Mouse (Mus musculus): Measurements from ENCODE around the gene Olfr642. TPM values are rescaled to one million over a fixed set of nuclear protein-coding genes. Genes with fewer than 3 reads are reported as not detected.

The Olfr642 gene
- polyA plus RNA-seq, 1 experiment from 2014 or later: not detected

DNA sequence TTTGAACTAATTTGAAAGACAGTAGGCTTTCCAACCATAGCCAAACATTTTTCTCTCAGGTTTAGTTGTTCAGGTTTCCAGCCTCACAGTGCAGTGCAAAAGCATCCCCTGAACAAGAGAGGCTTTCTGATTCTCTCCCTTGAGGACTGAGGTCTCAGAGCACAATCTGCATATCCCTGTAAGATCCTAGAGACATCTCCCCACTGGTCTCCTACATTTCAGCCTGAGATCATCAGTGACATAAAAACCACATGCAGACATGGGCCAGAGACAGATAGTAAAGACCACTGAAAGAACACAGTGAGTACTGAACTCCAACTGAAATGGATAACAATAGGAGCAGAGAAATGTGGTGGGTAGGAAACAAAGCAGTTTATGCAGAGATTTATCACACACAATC lies 54.0 kb downstream of the Olfr642 start, which contains the start of gene Olfr638:
Gene Olfr638, plus strand, starts transcription at position 301 of the 400 bp plus-strand sequence.
- Histone ChIP-seq H3K27me3 (no peaks in the 10 kb centered on the region), H3K4me2 (replicated peaks) (no peak within 1 kb of the TSS), H3K36me3 (no peaks in the 10 kb centered on the region), H3K9me3 (no peaks in the 10 kb centered on the region), H3K27ac (no peak within 1 kb of the TSS), H3K9ac (no peak within 1 kb of the TSS), H3K4me1 (no peaks in the 10 kb centered on the region), H3K4me3 (no peak within 1 kb of the TSS)
- no peak for ATAC-seq (ENCODE audit: low FRiP score, low read depth)

Other genes with a start within 250 kb of the Olfr642 start
- 1,810 and 1,860 TPM in 2 replicates for gene Hbb-bt, start 238.7 kb downstream of the Olfr642 start, polyA plus RNA-seq (2015; fragmentation: Nextera tagmentation; extraction: Ambion mirVana)
- 3,715 and 3,820 TPM in 2 replicates for gene Hbb-bs, start 224.6 kb downstream of the Olfr642 start, polyA plus RNA-seq (2015; fragmentation: Nextera tagmentation; extraction: Ambion mirVana)
- not detected in 2 replicates for gene Hbb-bh2, start 212.1 kb downstream of the Olfr642 start, polyA plus RNA-seq (2015; fragmentation: Nextera tagmentation; extraction: Ambion mirVana)
- 61.1 and 82.5 TPM in 2 replicates for gene Hbb-bh1, start 209.5 kb downstream of the Olfr642 start, polyA plus RNA-seq (2015; fragmentation: Nextera tagmentation; extraction: Ambion mirVana)
- 6,754 and 6,825 TPM in 2 replicates for gene Hbb-y, start 199.4 kb downstream of the Olfr642 start, polyA plus RNA-seq (2015; fragmentation: Nextera tagmentation; extraction: Ambion mirVana)
- gene Olfr66, start 166.4 kb downstream of the Olfr642 start, polyA plus RNA-seq (2015; fragmentation: Nextera tagmentation; extraction: Ambion mirVana): not detected in 2 replicates
- gene Olfr64, start 158.2 kb downstream of the Olfr642 start, polyA plus RNA-seq (2015; fragmentation: Nextera tagmentation; extraction: Ambion mirVana): not detected in 2 replicates
- gene Olfr65, start 149.2 kb downstream of the Olfr642 start, polyA plus RNA-seq (2015; fragmentation: Nextera tagmentation; extraction: Ambion mirVana): not detected in 2 replicates
- gene Olfr631, start 123.8 kb downstream of the Olfr642 start, polyA plus RNA-seq (2015; fragmentation: Nextera tagmentation; extraction: Ambion mirVana): not detected in 2 replicates
- gene Olfr632, start 118.3 kb downstream of the Olfr642 start, polyA plus RNA-seq (2015; fragmentation: Nextera tagmentation; extraction: Ambion mirVana): not detected in 2 replicates
- gene Olfr633, start 108.2 kb downstream of the Olfr642 start, polyA plus RNA-seq (2015; fragmentation: Nextera tagmentation; extraction: Ambion mirVana): not detected in 2 replicates
- gene Olfr635, start 81.5 kb downstream of the Olfr642 start, polyA plus RNA-seq (2015; fragmentation: Nextera tagmentation; extraction: Ambion mirVana): not detected in 2 replicates
- not detected in 2 replicates for gene Olfr638, start 53.9 kb downstream of the Olfr642 start, polyA plus RNA-seq (2015; fragmentation: Nextera tagmentation; extraction: Ambion mirVana)
- gene Olfr639, start 35.4 kb downstream of the Olfr642 start, polyA plus RNA-seq (2015; fragmentation: Nextera tagmentation; extraction: Ambion mirVana): 0.04 TPM in 1 of 2 replicates, not detected in the other
- not detected in 2 replicates for gene Olfr640, start 27.1 kb downstream of the Olfr642 start, polyA plus RNA-seq (2015; fragmentation: Nextera tagmentation; extraction: Ambion mirVana)
- gene Olfr641, start 17.2 kb downstream of the Olfr642 start, polyA plus RNA-seq (2015; fragmentation: Nextera tagmentation; extraction: Ambion mirVana): not detected in 2 replicates
- not detected in 2 replicates for gene 4930516K23Rik, start 8.8 kb upstream of the Olfr642 start, polyA plus RNA-seq (2015; fragmentation: Nextera tagmentation; extraction: Ambion mirVana)
- 0.05 TPM in 1 of 2 replicates, not detected in the other for gene Olfr644, start 19.2 kb upstream of the Olfr642 start, polyA plus RNA-seq (2015; fragmentation: Nextera tagmentation; extraction: Ambion mirVana)
- gene Olfr645, start 32.8 kb upstream of the Olfr642 start, polyA plus RNA-seq (2015; fragmentation: Nextera tagmentation; extraction: Ambion mirVana): not detected in 2 replicates
- not detected in 2 replicates for gene Olfr646, start 52.2 kb upstream of the Olfr642 start, polyA plus RNA-seq (2015; fragmentation: Nextera tagmentation; extraction: Ambion mirVana)
- gene Ubqln5, start 77.2 kb upstream of the Olfr642 start, polyA plus RNA-seq (2015; fragmentation: Nextera tagmentation; extraction: Ambion mirVana): not detected in 2 replicates
- not detected in 2 replicates for gene Olfr643, start 84.7 kb upstream of the Olfr642 start, polyA plus RNA-seq (2015; fragmentation: Nextera tagmentation; extraction: Ambion mirVana)
- not detected in 2 replicates for gene Ubqln3, start 90.6 kb upstream of the Olfr642 start, polyA plus RNA-seq (2015; fragmentation: Nextera tagmentation; extraction: Ambion mirVana)
- not detected in 2 replicates for gene Ubqlnl, start 97.9 kb upstream of the Olfr642 start, polyA plus RNA-seq (2015; fragmentation: Nextera tagmentation; extraction: Ambion mirVana)
- not detected in 2 replicates for gene Olfm5, start 112.2 kb upstream of the Olfr642 start, polyA plus RNA-seq (2015; fragmentation: Nextera tagmentation; extraction: Ambion mirVana)
- gene Olfr648, start 130.7 kb upstream of the Olfr642 start, polyA plus RNA-seq (2015; fragmentation: Nextera tagmentation; extraction: Ambion mirVana): 0.13 and 0.22 TPM in 2 replicates
- gene Olfr649, start 143.3 kb upstream of the Olfr642 start, polyA plus RNA-seq (2015; fragmentation: Nextera tagmentation; extraction: Ambion mirVana): not detected in 2 replicates
- 1.1 and 1.4 TPM in 2 replicates for gene Trim6, start 166.1 kb upstream of the Olfr642 start, polyA plus RNA-seq (2015; fragmentation: Nextera tagmentation; extraction: Ambion mirVana)
- 1.4 TPM in 2 replicates for gene Trim34a, start 191.8 kb upstream of the Olfr642 start, polyA plus RNA-seq (2015; fragmentation: Nextera tagmentation; extraction: Ambion mirVana)
- 0.10 and 0.41 TPM in 2 replicates for gene Trim5, start 235.4 kb upstream of the Olfr642 start, polyA plus RNA-seq (2015; fragmentation: Nextera tagmentation; extraction: Ambion mirVana)